Mouse (Mus musculus) liver, embryonic 16.5 days (tissue): ENCODE measurements at regions not wholly inside any gene's neighbourhood (a gene's known extent, or its start where the extent isn't known, plus 50 kb on each side); places are given as distances from the start of the nearest gene placed in this dataset.

Source experiments
- ATAC-seq: fragments of 200-750 bp; cut with Nextera tagmentation; 2 replicates; pipeline ENCODE4 v1.8.0; 2017; ENCODE audit warnings: low read depth, mild to moderate bottlenecking, moderate number of reproducible peaks, moderate library complexity
- H3K27ac ChIP-seq: fragments of 300-500 bp; sonication (generic); 2 replicates; pipeline ENCODE4 v1.5.1; 2014; ENCODE audit warnings: mild to moderate bottlenecking, low read length
- H3K27me3 ChIP-seq: fragments of 300-500 bp; sonication (generic); 2 replicates; pipeline ENCODE4 v1.6.1; 2014; ENCODE audit warnings: low read depth, low read length, mixed read lengths; ENCODE audit not compliant: control insufficient read depth, insufficient read depth
- H3K36me3 ChIP-seq: fragments of 300-500 bp; sonication (generic); 2 replicates; pipeline ENCODE4 v1.6.1; 2014; ENCODE audit warnings: mild to moderate bottlenecking; ENCODE audit not compliant: control insufficient read depth, insufficient read depth
- H3K4me1 ChIP-seq: fragments of 300-500 bp; sonication (generic); 2 replicates; pipeline ENCODE4 v1.6.1; 2014; ENCODE audit warnings: low read depth, low read length, mixed read lengths; ENCODE audit not compliant: control insufficient read depth
- H3K4me2 ChIP-seq: fragments of 300-500 bp; sonication (generic); 2 replicates; pipeline ENCODE4 v1.6.1; 2014; ENCODE audit warnings: low read depth, low read length, mixed read lengths
- H3K4me3 ChIP-seq: fragments of 300-500 bp; sonication (generic); 2 replicates; pipeline ENCODE4 v1.5.1; 2014; ENCODE audit warnings: low read depth, mild to moderate bottlenecking, low read length
- H3K9ac ChIP-seq: fragments of 300-500 bp; sonication (generic); 2 replicates; pipeline ENCODE4 v1.6.1; 2014; ENCODE audit warnings: low read depth, low read length
- H3K9me3 ChIP-seq: fragments of 300-500 bp; sonication (generic); replicated peaks from 2 replicates; pipeline ENCODE4 v1.6.1; 2016; ENCODE audit warnings: low read length; ENCODE audit not compliant: control insufficient read depth
- WGBS: fragments of 180-500 bp; shearing (Covaris S2); extraction: QIAGEN DNeasy Blood & Tissue Kit; methylation state at CpG from one replicate; pipeline ENCODE4 v1.1.7; 2014; ENCODE audit not compliant: insufficient replicate concordance; 5-methylcytosine and 5-hydroxymethylcytosine counted together

GRCm38 (mm10) chr12:36748345-36748744, 360.0 kb upstream of the Meox2 start:
- Histone ChIP-seq H3K27ac (no peak overlapping the region), H3K9me3 (no peaks in the 10 kb centered on the region), H3K4me3 (no peak overlapping the region), H3K27me3 (no peaks in the 10 kb centered on the region), H3K4me1 (no peaks in the 10 kb centered on the region), H3K9ac (no peak overlapping the region), H3K36me3 (no peaks in the 10 kb centered on the region), H3K4me2 (no peak overlapping the region)
- no peak for ATAC-seq
- WGBS, result 11% methylated on average over 1 of the region's 1 CpGs

- no peak overlapping the region for H3K9ac ChIP-seq
- H3K4me3 ChIP-seq, result no peak overlapping the region
- no peak overlapping the region for H3K27ac ChIP-seq
- H3K27me3 ChIP-seq, result no peaks in the 10 kb centered on the region
- no peaks in the 10 kb centered on the region for H3K36me3 ChIP-seq
- H3K9me3 ChIP-seq, result no peaks in the 10 kb centered on the region
- WGBS, result 39% methylated on average over 4 of the region's 4 CpGs
- ATAC-seq, result no peak
- no peak overlapping the region for H3K4me2 ChIP-seq
- no peaks in the 10 kb centered on the region for H3K4me1 ChIP-seq
Measured at GRCm38 (mm10) chr12:36765315-36766058, 342.9 kb upstream of the Meox2 start.

GRCm38 (mm10) chr12:36766167-36766566, 342.2 kb upstream of the Meox2 start:
- H3K4me2 ChIP-seq, result no peak overlapping the region
- H3K27ac ChIP-seq, result no peak overlapping the region
- no peak overlapping the region for H3K4me3 ChIP-seq
- WGBS, result 28% methylated on average over 1 of the region's 1 CpGs
- H3K27me3 ChIP-seq, result no peaks in the 10 kb centered on the region
- H3K4me1 ChIP-seq, result no peaks in the 10 kb centered on the region
- H3K36me3 ChIP-seq, result no peaks in the 10 kb centered on the region
- H3K9ac ChIP-seq, result no peak overlapping the region
- no peak for ATAC-seq
- no peaks in the 10 kb centered on the region for H3K9me3 ChIP-seq

GRCm38 (mm10) chr12:36780761-36781160, 327.6 kb upstream of the Meox2 start:
- H3K9ac ChIP-seq, result no peak overlapping the region
- no peaks in the 10 kb centered on the region for H3K9me3 ChIP-seq
- no peaks in the 10 kb centered on the region for H3K27me3 ChIP-seq
- WGBS, result 69% methylated on average over 7 of the region's 7 CpGs
- H3K27ac ChIP-seq, result no peak overlapping the region
- H3K4me3 ChIP-seq, result no peak overlapping the region
- ATAC-seq, result no peak
- H3K4me1 ChIP-seq, result no peaks in the 10 kb centered on the region
- no peaks in the 10 kb centered on the region for H3K36me3 ChIP-seq
- H3K4me2 ChIP-seq, result no peak overlapping the region

- ATAC-seq, result no peak
- Histone ChIP-seq H3K27me3 (no peaks in the 10 kb centered on the region), H3K36me3 (no peaks in the 10 kb centered on the region), H3K9me3 (no peaks in the 10 kb centered on the region), H3K9ac (no peak overlapping the region), H3K4me2 (no peak overlapping the region), H3K27ac (no peak overlapping the region), H3K4me3 (no peak overlapping the region), H3K4me1 (no peaks in the 10 kb centered on the region)
- 62% methylated on average over 2 of the region's 2 CpGs for WGBS
Measured at GRCm38 (mm10) chr12:36790866-36791265, 317.5 kb upstream of the Meox2 start.

GRCm38 (mm10) chr12:36791430-36791829, 316.9 kb upstream of the Meox2 start:
- Histone ChIP-seq H3K36me3 (no peaks in the 10 kb centered on the region), H3K9me3 (no peaks in the 10 kb centered on the region), H3K9ac (no peak overlapping the region), H3K27ac (no peak overlapping the region), H3K4me1 (no peaks in the 10 kb centered on the region), H3K4me2 (no peak overlapping the region), H3K4me3 (no peak overlapping the region), H3K27me3 (no peaks in the 10 kb centered on the region)
- WGBS, result 70% methylated on average over 3 of the region's 3 CpGs
- ATAC-seq, result no peak

GRCm38 (mm10) chr12:36792205-36792604, 316.1 kb upstream of the Meox2 start:
- ATAC-seq, result no peak
- WGBS, result 25% methylated on average over 3 of the region's 3 CpGs

GRCm38 (mm10) chr12:36793799-36794198, 314.5 kb upstream of the Meox2 start:
- no peak for ATAC-seq
- no peak overlapping the region for H3K4me2 ChIP-seq
- 45% methylated on average over 2 of the region's 2 CpGs for WGBS
- H3K27ac ChIP-seq, result no peak overlapping the region
- no peaks in the 10 kb centered on the region for H3K9me3 ChIP-seq
- H3K36me3 ChIP-seq, result no peaks in the 10 kb centered on the region
- H3K4me3 ChIP-seq, result no peak overlapping the region
- no peak overlapping the region for H3K9ac ChIP-seq
- no peaks in the 10 kb centered on the region for H3K27me3 ChIP-seq
- H3K4me1 ChIP-seq, result no peaks in the 10 kb centered on the region

More at GRCm38 (mm10) chr12:36792205-36792604, 316.1 kb upstream of the Meox2 start:
- H3K4me2 ChIP-seq, result no peak overlapping the region
- no peak overlapping the region for H3K27ac ChIP-seq
- H3K27me3 ChIP-seq, result no peaks in the 10 kb centered on the region
- H3K4me3 ChIP-seq, result no peak overlapping the region
- H3K4me1 ChIP-seq, result no peaks in the 10 kb centered on the region
- H3K9me3 ChIP-seq, result no peaks in the 10 kb centered on the region
- no peaks in the 10 kb centered on the region for H3K36me3 ChIP-seq
- H3K9ac ChIP-seq, result no peak overlapping the region

- Histone ChIP-seq H3K9ac (no peak overlapping the region), H3K27me3 (no peaks in the 10 kb centered on the region), H3K9me3 (no peaks in the 10 kb centered on the region), H3K4me2 (no peak overlapping the region), H3K4me3 (no peak overlapping the region), H3K4me1 (no peaks in the 10 kb centered on the region), H3K27ac (no peak overlapping the region), H3K36me3 (no peaks in the 10 kb centered on the region)
- ATAC-seq, result no peak
- 59% methylated on average over 4 of the region's 4 CpGs for WGBS
Measured at GRCm38 (mm10) chr12:36796201-36796600, 312.1 kb upstream of the Meox2 start.
